Mouse (Mus musculus) forebrain, embryonic 14.5 days (tissue): ENCODE results near the gene Sstr5. TPM values are rescaled to one million over a fixed set of nuclear protein-coding genes. Genes with fewer than 3 reads are reported as not detected.

Source experiments
- ATAC-seq: fragments of 200-750 bp; cut with Nextera tagmentation; 2 replicates; pipeline ENCODE4 v1.8.0; 2017; ENCODE audit warnings: mild to moderate bottlenecking, moderate library complexity
- DNase-seq: peaks from one replicate; pipeline ENCODE4 v3.0.0-alpha.2; 2015; ENCODE audit warnings: low spot score
- H3K27ac ChIP-seq: fragments of 300-500 bp; sonication (generic); 2 replicates; pipeline ENCODE4 v1.5.1; 2014; ENCODE audit warnings: low read depth, mild to moderate bottlenecking, control low read depth, low read length, moderate library complexity
- H3K27me3 ChIP-seq: fragments of 300-500 bp; sonication (generic); replicated peaks from 2 replicates; pipeline ENCODE4 v1.6.1; 2014; ENCODE audit warnings: low read length, control low read depth, mixed read lengths; ENCODE audit not compliant: control insufficient read depth, insufficient read depth
- H3K36me3 ChIP-seq: fragments of 300-500 bp; sonication (generic); 2 replicates; pipeline ENCODE4 v1.6.1; 2014; ENCODE audit warnings: low read length, control low read depth; ENCODE audit not compliant: control insufficient read depth, insufficient read depth
- H3K4me1 ChIP-seq: fragments of 300-500 bp; sonication (generic); 2 replicates; pipeline ENCODE4 v1.6.1; 2014; ENCODE audit warnings: antibody characterized with exemption, low read length, control low read depth; ENCODE audit not compliant: control insufficient read depth, insufficient read depth
- H3K4me2 ChIP-seq: fragments of 300-500 bp; sonication (generic); 2 replicates; pipeline ENCODE4 v1.6.1; 2014; ENCODE audit warnings: mild to moderate bottlenecking, control low read depth, low read length
- H3K4me3 ChIP-seq: fragments of 300-500 bp; sonication (generic); 2 replicates; pipeline ENCODE4 v1.5.1; 2014; ENCODE audit warnings: low read depth, low read length, control low read depth
- H3K9ac ChIP-seq: fragments of 300-500 bp; sonication (generic); 2 replicates; pipeline ENCODE4 v1.6.1; 2014; ENCODE audit warnings: mild to moderate bottlenecking, low read length, control low read depth, moderate library complexity
- H3K9me3 ChIP-seq: fragments of 300-500 bp; sonication (generic); replicated peaks from 2 replicates; pipeline ENCODE4 v1.6.1; 2016; ENCODE audit warnings: low read length, control low read depth, mixed read lengths; ENCODE audit not compliant: control insufficient read depth
- WGBS: fragments of 180-500 bp; shearing (Covaris S2); extraction: QIAGEN DNeasy Blood & Tissue Kit; methylation state at CpG from one replicate; pipeline ENCODE4 v1.1.7; 2014; 5-methylcytosine and 5-hydroxymethylcytosine counted together
- polyA plus RNA-seq: library from polyadenylated mRNA; unstranded; fragments of >200 nt; fragmentation: Nextera tagmentation; extraction: Ambion mirVana; gene quantifications from 2 replicates; pipeline ENCODE4 v1.2.1, GENCODE M21; 2014

Sstr5 gene
- polyA plus RNA-seq, 1 experiment from 2014 or later, result 0.13 TPM

DNA sequence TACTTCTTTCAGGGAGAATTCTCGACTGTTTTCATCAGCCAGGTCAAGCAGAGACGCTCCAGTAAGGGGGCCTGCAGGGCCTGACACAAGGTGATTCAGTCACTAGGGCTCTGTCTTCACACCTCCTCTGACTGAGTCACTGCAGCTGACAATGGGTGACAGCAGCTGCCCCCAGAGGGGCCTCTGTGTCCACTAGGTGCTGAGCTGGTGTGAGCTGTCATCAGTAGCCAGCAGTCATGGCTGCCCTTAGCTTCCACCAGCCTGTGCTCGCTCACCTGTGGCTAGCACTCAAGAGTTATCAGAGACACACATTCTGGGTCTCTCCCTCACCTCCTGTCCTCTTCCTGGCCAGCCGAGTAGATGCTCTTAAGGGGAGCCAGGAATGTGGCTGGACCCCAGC lies 16.3 kb downstream of the Sstr5 start:
- ATAC-seq, result no peak
- no peak overlapping the region for H3K27ac ChIP-seq

DNA sequence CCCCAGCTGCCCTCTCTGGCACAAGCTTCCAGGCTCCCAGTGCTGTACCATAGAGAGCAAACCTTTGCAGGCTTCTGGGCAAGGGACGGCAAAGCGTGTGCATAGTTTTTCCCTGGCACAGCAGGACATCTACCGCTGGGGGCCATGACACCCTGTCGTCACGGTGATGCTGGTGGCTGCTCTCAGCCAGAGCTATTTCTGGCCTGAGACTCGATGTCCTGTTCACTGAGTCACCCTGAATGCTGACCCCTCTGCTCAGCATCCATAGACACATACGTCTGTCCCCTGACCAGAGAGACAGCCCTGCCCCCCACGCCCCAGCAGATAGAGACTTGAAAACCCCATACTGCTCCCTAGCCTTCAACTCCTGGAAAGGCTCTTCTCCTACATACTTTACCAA lies 16.9 kb downstream of the Sstr5 start:
- H3K4me2 ChIP-seq, result no peak overlapping the region
- H3K4me3 ChIP-seq, result no peak overlapping the region
- no peak overlapping the region for H3K27ac ChIP-seq
- no peaks in the 10 kb centered on the region for H3K36me3 ChIP-seq
- ATAC-seq, result no peak
- no peaks in the 10 kb centered on the region for H3K4me1 ChIP-seq
- no peak for DNase-seq
- WGBS, result 55% methylated on average over 8 of the region's 8 CpGs
- 0 out of 2 replicates have a peak, but pooled peaks cover 9% of the 10 kb centered on the region for H3K27me3 ChIP-seq
- H3K9me3 ChIP-seq, result no peaks in the 10 kb centered on the region
- H3K9ac ChIP-seq, result no peak overlapping the region

More for the DNA sequence above, 16.3 kb downstream of the Sstr5 start:
- no peak for DNase-seq
- H3K4me3 ChIP-seq, result no peak overlapping the region
- no peaks in the 10 kb centered on the region for H3K36me3 ChIP-seq
- no peaks in the 10 kb centered on the region for H3K9me3 ChIP-seq
- H3K4me1 ChIP-seq, result no peaks in the 10 kb centered on the region
- H3K27me3 ChIP-seq, result 0 out of 2 replicates have a peak, but pooled peaks cover 3% of the 10 kb centered on the region
- 72% methylated on average over 4 of the region's 4 CpGs for WGBS
- H3K9ac ChIP-seq, result no peak overlapping the region
- no peak overlapping the region for H3K4me2 ChIP-seq

DNA sequence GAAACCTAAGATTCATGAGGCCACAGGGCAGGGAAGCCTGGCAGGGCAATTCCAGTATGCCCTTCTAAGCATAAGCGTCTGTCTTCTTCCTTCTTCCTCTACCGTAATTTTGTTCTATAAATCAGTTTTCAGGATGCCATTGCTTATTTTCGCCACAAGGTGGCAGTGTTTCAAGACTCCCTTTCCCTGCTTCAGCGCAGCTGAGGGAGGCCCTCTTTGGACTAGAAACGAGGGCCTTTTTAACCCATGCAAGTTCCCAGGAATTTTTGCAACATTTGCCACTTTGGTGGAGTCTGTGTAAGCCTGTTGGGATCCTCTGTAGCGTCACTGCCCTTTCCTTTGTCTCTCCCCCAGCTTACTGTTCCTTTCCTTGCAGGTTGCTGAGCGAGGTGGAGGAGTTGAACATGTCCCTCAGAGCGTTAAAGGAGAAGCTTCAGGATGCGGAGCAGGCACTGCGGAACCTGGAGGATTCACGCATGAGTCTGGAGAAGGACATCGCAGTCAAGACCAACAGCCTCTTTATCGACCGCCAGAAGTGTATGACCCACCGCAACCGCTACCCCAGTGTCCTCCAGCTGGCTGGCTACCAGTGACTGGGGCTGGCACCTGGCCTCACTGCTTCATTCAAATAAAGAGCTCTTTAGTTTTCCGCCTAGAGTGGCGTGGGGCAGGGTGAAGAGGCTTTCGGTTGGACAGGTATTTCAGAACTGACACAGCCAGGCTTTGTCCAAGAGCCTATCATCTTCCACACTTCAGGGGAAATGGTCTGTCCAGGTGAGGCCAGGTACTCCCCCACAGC lies 20.9 kb downstream of the Sstr5 start:
- Histone ChIP-seq H3K4me1 (peaks cover 4% of the 10 kb centered on the region; the same call in 1 of the 2 replicates), H3K27me3 (peaks cover 20% of the 10 kb centered on the region; the same call in 1 of the 2 replicates), H3K36me3 (no peaks in the 10 kb centered on the region), H3K4me3 (no peak overlapping the region), H3K4me2 (no peak overlapping the region), H3K9me3 (no peaks in the 10 kb centered on the region), H3K27ac (no peak overlapping the region), H3K9ac (no peak overlapping the region)
- DNase-seq (peak; percentile 87), ATAC-seq (peak; percentile 29; the same call in 1 of the 2 replicates)
- WGBS, result 39% methylated on average over 19 of the region's 19 CpGs

DNA sequence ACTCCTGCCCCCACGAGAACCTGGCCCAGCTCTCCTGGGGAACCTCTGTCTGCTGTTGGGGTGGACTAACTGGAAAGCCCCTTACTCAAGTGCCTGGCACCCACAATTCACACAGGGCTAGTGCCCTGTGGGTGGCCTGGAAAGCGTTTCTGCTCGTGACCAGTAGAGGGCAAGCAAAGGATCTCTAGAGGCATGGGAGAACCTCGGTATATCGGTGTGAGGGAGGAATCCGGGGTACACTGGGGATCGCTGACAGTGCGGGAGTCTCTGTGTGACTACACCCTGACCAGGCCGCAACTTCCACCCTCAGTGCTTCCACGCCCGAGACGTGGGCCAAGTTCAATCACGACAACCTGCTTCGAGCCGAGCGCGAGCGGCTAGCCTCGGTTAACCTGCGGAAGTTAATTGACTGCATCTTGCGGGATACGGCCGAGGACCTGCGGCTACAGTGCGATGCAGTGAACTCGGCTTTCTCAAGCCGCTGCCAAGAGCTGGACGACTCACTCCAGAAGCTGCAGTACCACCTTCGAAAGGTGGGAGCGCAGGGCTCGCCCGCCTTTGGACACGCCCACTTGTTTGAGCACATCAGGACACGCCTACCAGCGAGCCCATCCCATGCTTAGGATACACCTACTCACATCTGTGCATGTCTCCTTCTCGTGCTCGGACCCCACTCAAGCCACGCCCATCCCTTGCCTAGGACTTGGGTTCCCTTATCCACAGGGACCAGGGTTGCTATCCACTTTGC lies 22.6 kb downstream of the Sstr5 start:
- DNase-seq (peak; percentile 75), ATAC-seq (peak; percentile 28)
- H3K9me3 ChIP-seq, result no peaks in the 10 kb centered on the region
- H3K27ac ChIP-seq, result no peak overlapping the region
- H3K9ac ChIP-seq, result peak overlapping the region; percentile 32; the same call in 1 of the 2 replicates
- H3K4me3 ChIP-seq, result peak overlapping the region; percentile 29
- H3K4me1 ChIP-seq, result peaks cover 4% of the 10 kb centered on the region; the same call in 1 of the 2 replicates
- 1% methylated on average over 38 of the region's 38 CpGs for WGBS
- no peaks in the 10 kb centered on the region for H3K36me3 ChIP-seq
- peak overlapping the region; percentile 53 for H3K4me2 ChIP-seq
- peaks cover 24% of the 10 kb centered on the region; the same call in 1 of the 2 replicates for H3K27me3 ChIP-seq

DNA sequence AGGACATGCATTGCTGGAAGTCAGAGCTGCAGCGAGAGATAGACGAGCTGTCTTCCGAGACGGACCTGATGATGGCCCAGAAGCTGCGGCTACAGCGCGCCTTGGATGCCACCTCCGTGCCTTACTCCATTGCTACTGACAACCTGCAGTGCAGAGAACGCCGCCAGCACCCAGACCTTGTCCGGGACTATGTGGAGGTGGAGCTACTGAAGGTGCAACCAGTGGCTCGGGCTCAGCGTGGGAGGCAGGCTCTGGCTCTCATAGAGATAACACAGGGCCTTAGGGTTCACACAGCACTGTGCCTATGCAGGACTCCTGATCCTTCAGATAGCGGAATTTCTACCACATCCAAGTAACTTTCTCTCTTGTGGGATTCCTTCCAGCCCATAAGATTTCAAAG lies 25.0 kb downstream of the Sstr5 start:
- 63% methylated on average over 14 of the region's 14 CpGs for WGBS
- no peak overlapping the region for H3K4me2 ChIP-seq
- H3K4me3 ChIP-seq, result no peak overlapping the region
- ATAC-seq, result no peak
- H3K27me3 ChIP-seq, result peaks cover 21% of the 10 kb centered on the region; the same call in 1 of the 2 replicates
- peaks cover 4% of the 10 kb centered on the region; the same call in 1 of the 2 replicates for H3K4me1 ChIP-seq
- no peak for DNase-seq
- H3K9me3 ChIP-seq, result no peaks in the 10 kb centered on the region
- H3K36me3 ChIP-seq, result no peaks in the 10 kb centered on the region
- no peak overlapping the region for H3K27ac ChIP-seq
- H3K9ac ChIP-seq, result no peak overlapping the region

DNA sequence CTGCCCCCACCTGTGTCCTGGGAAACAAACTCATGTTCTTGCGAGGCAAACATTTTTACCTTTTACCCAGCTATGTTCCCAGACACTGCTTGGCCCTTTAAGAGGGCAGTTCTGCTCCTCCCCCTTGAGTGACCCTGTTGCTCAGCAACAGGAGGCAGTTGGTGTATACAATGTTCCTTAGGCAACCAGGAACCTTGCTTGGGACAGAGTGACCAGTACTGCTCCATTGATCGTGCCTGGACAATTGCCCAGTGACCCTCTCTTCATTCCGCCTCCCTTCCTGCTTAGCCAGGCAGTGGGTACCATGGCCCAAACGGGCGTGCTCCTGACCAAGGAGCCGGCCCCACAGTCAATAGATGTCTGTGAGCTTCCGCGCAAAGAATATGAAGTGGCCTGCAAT lies 25.7 kb downstream of the Sstr5 start:
- Histone ChIP-seq H3K4me1 (peaks cover 4% of the 10 kb centered on the region; the same call in 1 of the 2 replicates), H3K4me3 (no peak overlapping the region), H3K27ac (no peak overlapping the region), H3K36me3 (no peaks in the 10 kb centered on the region), H3K27me3 (peaks cover 21% of the 10 kb centered on the region; the same call in 1 of the 2 replicates), H3K9me3 (no peaks in the 10 kb centered on the region), H3K9ac (no peak overlapping the region), H3K4me2 (no peak overlapping the region)
- no peak for DNase-seq
- ATAC-seq, result no peak
- WGBS, result 57% methylated on average over 8 of the region's 8 CpGs

DNA sequence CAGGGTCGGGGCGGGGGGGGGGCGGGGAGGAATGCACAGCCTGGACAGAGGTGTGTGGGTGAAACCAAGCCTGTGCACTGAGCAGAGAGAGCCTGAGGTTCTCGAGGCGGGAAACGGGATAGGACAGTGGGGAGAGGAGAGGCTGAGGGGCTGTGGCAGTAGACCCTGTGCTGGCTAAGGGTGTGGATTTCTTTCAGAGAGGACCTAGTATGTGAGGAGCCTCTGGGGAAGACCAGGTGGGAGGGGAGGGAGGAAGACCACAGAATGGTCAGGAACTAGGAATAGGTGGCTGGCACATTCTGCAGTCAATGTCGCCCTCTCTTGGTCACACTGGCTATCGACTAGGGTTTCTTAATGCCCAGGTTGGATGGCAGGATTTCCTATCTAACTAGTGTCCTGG lies 27.3 kb downstream of the Sstr5 start:
- WGBS, result 34% methylated on average over 8 of the region's 8 CpGs
- Histone ChIP-seq H3K9ac (no peak overlapping the region), H3K4me1 (peaks cover 4% of the 10 kb centered on the region; the same call in 1 of the 2 replicates), H3K36me3 (no peaks in the 10 kb centered on the region), H3K9me3 (no peaks in the 10 kb centered on the region), H3K27me3 (peaks cover 12% of the 10 kb centered on the region; the same call in 1 of the 2 replicates), H3K4me2 (no peak overlapping the region), H3K4me3 (no peak overlapping the region), H3K27ac (no peak overlapping the region)
- peak; percentile 67; the same call in 1 of the 2 replicates for ATAC-seq
- DNase-seq, result peak; percentile 85

DNA sequence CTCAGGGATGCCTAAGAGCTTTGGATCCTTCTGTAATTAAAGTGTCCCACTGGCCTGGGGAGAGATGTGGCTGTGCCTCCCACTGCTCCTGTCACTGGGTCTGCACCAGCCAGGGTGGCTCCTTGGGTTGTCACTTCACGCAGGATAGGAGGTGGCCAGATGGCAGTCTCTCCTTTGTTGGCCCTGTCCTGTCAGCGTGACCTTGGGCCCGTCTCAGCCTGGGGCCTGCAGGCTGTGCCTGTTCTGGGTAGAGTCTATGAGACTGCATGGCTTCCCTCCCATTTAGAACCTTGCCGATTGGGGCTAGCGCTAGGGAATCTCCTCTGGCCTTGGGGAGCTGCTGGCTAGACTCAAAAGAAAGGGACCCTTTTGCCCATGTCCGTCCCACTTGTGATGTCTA lies 28.8 kb downstream of the Sstr5 start:
- 72% methylated on average over 6 of the region's 6 CpGs for WGBS
- no peak overlapping the region for H3K27ac ChIP-seq
- H3K36me3 ChIP-seq, result no peaks in the 10 kb centered on the region
- no peak for ATAC-seq
- no peaks in the 10 kb centered on the region for H3K4me1 ChIP-seq
- H3K9me3 ChIP-seq, result no peaks in the 10 kb centered on the region
- peaks cover 9% of the 10 kb centered on the region; the same call in 1 of the 2 replicates for H3K27me3 ChIP-seq
- H3K4me3 ChIP-seq, result no peak overlapping the region
- no peak overlapping the region for H3K4me2 ChIP-seq
- no peak overlapping the region for H3K9ac ChIP-seq
- no peak for DNase-seq
